Mouse (Mus musculus) embryonic facial prominence, embryonic 11.5 days (tissue): ENCODE data around the gene Sh3rf1. TPM values are rescaled to one million over a fixed set of nuclear protein-coding genes. Genes with fewer than 3 reads are reported as not detected.
A peak's percentile ranks its signal among the peaks of the same experiment; 100 is the strongest.

ENCODE experiments used
- ATAC-seq: fragments of 200-750 bp; cut with Nextera tagmentation; replicated peaks from 2 replicates; pipeline ENCODE4 v1.8.0; 2017; ENCODE audit warnings: low read depth; ENCODE audit not compliant: insufficient number of reproducible peaks, low FRiP score, low TSS enrichment
- DNase-seq: peaks from one replicate; pipeline ENCODE4 v3.0.0-alpha.2; 2015; ENCODE audit warnings: low spot score
- H3K27ac ChIP-seq: fragments of 300-500 bp; sonication (generic); replicated peaks from 2 replicates; pipeline ENCODE4 v1.5.1; 2014; ENCODE audit warnings: mild to moderate bottlenecking, low read depth, low read length, control low read depth
- H3K27me3 ChIP-seq: fragments of 300-500 bp; sonication (generic); 2 replicates; pipeline ENCODE4 v1.6.1; 2014; ENCODE audit warnings: mild to moderate bottlenecking, low read length, moderate library complexity, mixed read lengths; ENCODE audit not compliant: control insufficient read depth, insufficient read depth
- H3K36me3 ChIP-seq: fragments of 300-500 bp; sonication (generic); replicated peaks from 2 replicates; pipeline ENCODE4 v1.6.1; 2014; ENCODE audit warnings: low read depth, mild to moderate bottlenecking, low read length, moderate library complexity, mixed read lengths; ENCODE audit not compliant: control insufficient read depth, insufficient read depth
- H3K4me1 ChIP-seq: fragments of 300-500 bp; sonication (generic); 2 replicates; pipeline ENCODE4 v1.6.1; 2014; ENCODE audit warnings: low read length, mixed read lengths; ENCODE audit not compliant: control insufficient read depth, insufficient read depth
- H3K4me2 ChIP-seq: fragments of 300-500 bp; sonication (generic); 2 replicates; pipeline ENCODE4 v1.6.1; 2014; ENCODE audit warnings: low read depth, mild to moderate bottlenecking, control low read depth, low read length, moderate library complexity
- H3K4me3 ChIP-seq: fragments of 300-500 bp; sonication (generic); 2 replicates; pipeline ENCODE4 v1.5.1; 2014; ENCODE audit warnings: low read depth, low read length, control low read depth
- H3K9ac ChIP-seq: fragments of 300-500 bp; sonication (generic); replicated peaks from 2 replicates; pipeline ENCODE4 v1.6.1; 2014; ENCODE audit warnings: mild to moderate bottlenecking, control low read depth, low read length
- H3K9me3 ChIP-seq: fragments of 300-500 bp; sonication (generic); replicated peaks from 2 replicates; pipeline ENCODE4 v1.6.1; 2016; ENCODE audit warnings: mild to moderate bottlenecking, low read length, inconsistent platforms, mixed read lengths; ENCODE audit not compliant: control insufficient read depth
- WGBS: fragments of 180-500 bp; shearing (Covaris S2); extraction: QIAGEN DNeasy Blood & Tissue Kit; methylation state at CpG from one replicate; pipeline ENCODE4 v1.1.7; 2014; 5-methylcytosine and 5-hydroxymethylcytosine counted together
- polyA plus RNA-seq: library from polyadenylated mRNA; unstranded; fragments of >200 nt; fragmentation: Nextera tagmentation; extraction: Ambion mirVana; gene quantifications from 2 replicates; pipeline ENCODE4 v1.2.1, GENCODE M21; 2014

Sh3rf1 gene
- polyA plus RNA-seq, 1 experiment from 2014 or later, result 14.7 TPM

DNA sequence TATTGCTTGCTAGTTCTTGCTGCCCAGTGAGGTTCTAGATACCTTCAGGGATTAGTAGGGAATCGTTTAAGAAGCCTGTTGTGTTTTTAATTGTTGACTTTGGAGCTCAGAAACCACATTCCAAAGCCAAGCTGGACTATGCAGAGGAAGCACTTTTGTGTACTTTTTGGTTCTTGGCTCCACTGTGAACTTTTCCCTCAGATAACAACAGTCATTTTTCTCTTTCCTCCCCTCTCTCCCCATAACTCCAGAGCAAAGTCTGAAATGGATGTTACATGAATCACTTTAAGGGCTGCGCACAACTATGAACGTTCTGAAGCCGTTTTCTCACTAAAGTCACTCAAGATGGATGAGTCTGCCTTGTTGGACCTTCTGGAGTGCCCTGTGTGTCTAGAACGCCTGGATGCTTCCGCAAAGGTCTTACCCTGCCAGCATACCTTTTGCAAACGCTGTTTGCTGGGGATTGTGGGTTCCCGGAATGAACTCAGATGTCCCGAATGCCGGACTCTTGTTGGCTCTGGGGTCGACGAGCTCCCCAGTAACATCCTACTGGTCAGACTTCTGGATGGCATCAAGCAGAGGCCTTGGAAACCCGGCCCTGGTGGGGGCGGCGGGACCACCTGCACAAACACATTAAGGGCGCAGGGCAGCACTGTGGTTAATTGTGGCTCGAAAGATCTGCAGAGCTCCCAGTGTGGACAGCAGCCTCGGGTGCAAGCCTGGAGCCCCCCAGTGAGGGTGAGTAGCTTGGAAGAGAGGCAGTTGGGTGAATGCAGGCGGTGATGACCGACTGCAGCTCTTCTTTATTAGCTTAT lies 2.1 kb downstream of the Sh3rf1 start:
- H3K27ac ChIP-seq, result no peak overlapping the region
- ATAC-seq (no peak), DNase-seq (no peak)
- H3K4me3 ChIP-seq, result peak overlapping the region; percentile 87
- no peaks in the 10 kb centered on the region for H3K4me1 ChIP-seq
- 31% methylated on average over 20 of the region's 20 CpGs for WGBS
- peak overlapping the region; percentile 91 for H3K4me2 ChIP-seq
- H3K36me3 ChIP-seq, result no peaks in the 10 kb centered on the region
- H3K27me3 ChIP-seq, result no peaks in the 10 kb centered on the region
- H3K9ac ChIP-seq, result peak overlapping the region; percentile 85; the same call in 1 of the 2 replicates
- no peaks in the 10 kb centered on the region for H3K9me3 ChIP-seq

DNA sequence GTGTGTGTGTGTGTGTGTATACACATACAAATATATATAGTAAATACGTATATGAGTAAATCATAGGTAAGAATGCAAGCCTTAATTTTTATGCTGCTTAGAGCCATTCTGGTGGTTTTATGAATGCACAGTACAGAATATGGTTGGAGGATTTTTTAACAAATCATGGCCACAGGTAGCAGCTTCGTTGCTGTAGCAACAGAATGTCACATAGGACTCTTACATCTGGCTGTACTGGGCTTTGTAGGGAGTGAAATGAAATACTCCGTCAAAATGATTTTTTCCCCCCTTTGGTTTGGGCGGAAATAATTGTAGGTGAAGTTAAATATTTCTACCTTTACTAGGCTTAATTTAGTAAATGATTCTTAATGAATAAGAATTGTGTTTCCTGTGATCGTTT lies 3.0 kb downstream of the Sh3rf1 start:
- Histone ChIP-seq H3K4me1 (no peaks in the 10 kb centered on the region), H3K4me2 (no peak overlapping the region)

DNA sequence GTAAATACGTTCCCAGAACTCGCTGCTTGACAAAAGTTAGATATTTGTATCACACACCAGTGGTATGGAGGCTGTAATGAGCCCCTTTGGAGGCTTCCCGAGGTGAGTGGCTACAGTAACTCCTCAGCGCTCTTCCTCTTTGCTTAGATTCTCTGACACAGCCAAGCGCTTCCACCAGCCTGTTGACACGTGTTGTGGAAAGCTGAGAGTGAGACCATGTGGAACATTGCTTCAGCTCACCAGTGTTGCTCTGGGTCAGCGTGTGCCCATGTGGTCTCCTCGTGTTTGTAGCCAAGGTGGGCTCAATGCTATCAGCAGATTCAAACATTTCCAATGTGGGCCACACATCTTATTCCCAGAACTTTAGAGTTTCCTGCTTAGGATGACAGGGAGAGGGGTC lies 5.0 kb downstream of the Sh3rf1 start:
- ATAC-seq (no peak), DNase-seq (no peak)
- 64% methylated on average over 8 of the region's 8 CpGs for WGBS
- no peak overlapping the region for H3K4me2 ChIP-seq
- no peak overlapping the region for H3K4me3 ChIP-seq
- no peaks in the 10 kb centered on the region for H3K36me3 ChIP-seq
- H3K27me3 ChIP-seq, result no peaks in the 10 kb centered on the region
- no peaks in the 10 kb centered on the region for H3K4me1 ChIP-seq
- H3K27ac ChIP-seq, result no peak overlapping the region
- H3K9ac ChIP-seq, result no peak overlapping the region
- H3K9me3 ChIP-seq, result no peaks in the 10 kb centered on the region

More for the DNA sequence above, 3.0 kb downstream of the Sh3rf1 start:
- no peaks in the 10 kb centered on the region for H3K36me3 ChIP-seq
- H3K4me3 ChIP-seq, result no peak overlapping the region
- no peak overlapping the region for H3K27ac ChIP-seq
- no peak for ATAC-seq
- no peaks in the 10 kb centered on the region for H3K9me3 ChIP-seq
- no peaks in the 10 kb centered on the region for H3K27me3 ChIP-seq
- 61% methylated on average over 5 of the region's 5 CpGs for WGBS
- DNase-seq, result no peak
- H3K9ac ChIP-seq, result no peak overlapping the region

DNA sequence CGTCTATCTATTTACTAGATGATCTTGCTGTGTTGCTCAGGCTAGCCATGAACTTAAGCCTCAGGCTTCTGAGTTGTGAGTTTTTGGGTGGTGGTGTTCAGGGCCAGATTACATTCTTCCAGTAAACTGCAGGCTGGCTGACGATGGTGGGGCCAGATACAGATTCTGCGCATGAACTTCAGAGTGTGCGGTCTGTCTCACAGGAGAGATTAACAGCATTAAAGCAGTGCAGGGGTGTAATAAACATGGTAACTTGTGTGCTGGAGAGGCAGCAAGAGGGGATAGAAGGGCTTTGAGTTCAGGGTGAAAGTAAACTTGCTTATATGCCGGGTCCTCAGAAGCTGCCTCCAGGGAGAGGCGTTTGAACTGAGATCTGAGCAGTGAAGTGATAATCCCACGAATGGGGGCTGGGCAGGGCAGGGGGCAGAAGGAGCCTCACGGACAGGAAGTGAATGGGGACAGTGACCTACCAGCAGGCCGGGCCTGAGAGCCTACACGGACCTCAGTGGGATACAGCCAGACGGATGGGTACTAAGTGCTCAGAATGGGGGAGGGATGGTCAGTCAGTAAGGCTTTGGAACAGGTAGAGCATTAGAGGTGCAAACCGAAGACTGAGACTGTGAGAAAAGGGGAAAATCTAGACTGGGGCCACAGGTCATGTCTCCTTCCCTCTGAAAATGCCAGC lies 6.0 kb downstream of the Sh3rf1 start:
- no peak overlapping the region for H3K27ac ChIP-seq
- H3K4me3 ChIP-seq, result no peak overlapping the region
- 51% methylated on average over 12 of the region's 12 CpGs for WGBS
- no peak overlapping the region; the same call in 1 of the 2 replicates for H3K9ac ChIP-seq
- H3K36me3 ChIP-seq, result no peaks in the 10 kb centered on the region
- H3K4me1 ChIP-seq, result no peaks in the 10 kb centered on the region
- H3K9me3 ChIP-seq, result no peaks in the 10 kb centered on the region
- peak; percentile 26; the same call in 1 of the 2 replicates for ATAC-seq
- no peaks in the 10 kb centered on the region for H3K27me3 ChIP-seq
- H3K4me2 ChIP-seq, result no peak overlapping the region
- no peak for DNase-seq

DNA sequence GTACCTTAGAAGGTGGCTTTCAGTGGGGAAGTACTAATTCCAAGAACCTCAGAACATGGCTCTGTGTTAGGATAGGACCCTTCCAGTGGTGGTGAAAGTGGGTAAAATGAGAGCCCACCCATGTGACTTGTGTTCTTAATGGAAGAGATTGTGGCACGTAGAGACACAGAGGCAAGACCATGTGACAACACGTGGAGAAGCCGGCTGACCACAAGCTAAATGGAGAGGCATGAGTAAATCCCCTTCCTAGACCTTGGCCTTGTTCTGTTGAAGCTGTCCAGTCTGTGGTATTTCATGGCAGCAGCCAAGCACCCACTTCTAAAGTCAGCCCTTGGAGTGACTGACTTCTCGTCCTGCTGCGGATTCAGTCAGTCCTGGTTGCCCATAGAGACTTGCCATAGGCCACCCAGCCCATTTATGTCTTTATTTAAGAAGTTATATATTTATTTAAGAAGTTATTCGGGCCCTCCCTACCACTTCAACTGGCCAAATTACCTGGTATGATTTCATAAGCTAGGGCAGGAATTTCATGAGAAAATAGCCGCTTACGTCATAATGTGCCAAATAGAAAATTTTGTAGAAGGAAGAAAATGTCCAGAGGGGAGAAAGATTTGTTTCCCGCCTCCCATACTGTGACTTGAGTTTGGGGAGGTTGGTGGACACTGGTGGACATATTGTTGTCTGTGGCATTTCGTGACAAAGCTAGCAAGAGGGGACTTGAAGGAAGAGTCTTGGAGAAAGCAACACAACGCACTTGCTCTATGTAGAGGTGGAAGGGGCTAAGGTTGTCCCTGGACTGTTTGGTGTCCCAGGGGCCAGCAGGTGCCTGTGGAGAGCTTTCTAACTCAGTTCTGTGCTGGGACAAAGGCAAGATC lies 7.4 kb downstream of the Sh3rf1 start:
- Histone ChIP-seq H3K27ac (no peak overlapping the region), H3K4me2 (no peak overlapping the region), H3K9me3 (no peaks in the 10 kb centered on the region), H3K27me3 (no peaks in the 10 kb centered on the region), H3K4me3 (no peak overlapping the region), H3K9ac (no peak overlapping the region), H3K4me1 (no peaks in the 10 kb centered on the region; the same call in 1 of the 2 replicates), H3K36me3 (no peaks in the 10 kb centered on the region)
- no peak for DNase-seq
- no peak for ATAC-seq
- 94% methylated on average over 11 of the region's 11 CpGs for WGBS

DNA sequence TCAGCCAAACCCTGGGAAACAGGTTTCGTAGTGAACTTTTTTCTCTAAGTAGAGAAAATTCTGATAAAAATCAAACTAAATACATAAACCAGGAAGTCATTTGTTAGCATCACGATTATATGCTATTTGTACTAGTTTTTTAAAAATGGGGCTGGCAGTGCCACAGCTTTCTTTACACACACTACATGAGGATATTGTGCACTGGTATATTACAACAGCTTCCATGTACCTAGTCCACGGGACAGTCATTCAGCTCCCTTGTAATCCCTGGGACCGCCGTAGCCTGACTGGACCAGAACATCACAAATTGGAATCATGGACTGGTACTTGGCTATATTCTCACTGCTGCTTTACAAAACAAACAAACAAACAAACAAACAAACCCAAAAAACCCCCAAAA lies 11.8 kb downstream of the Sh3rf1 start:
- Histone ChIP-seq H3K4me3 (no peak overlapping the region), H3K27ac (no peak overlapping the region), H3K4me1 (no peaks in the 10 kb centered on the region; the same call in 1 of the 2 replicates), H3K4me2 (no peak overlapping the region), H3K27me3 (no peaks in the 10 kb centered on the region), H3K9me3 (no peaks in the 10 kb centered on the region), H3K36me3 (no peaks in the 10 kb centered on the region), H3K9ac (no peak overlapping the region)
- WGBS, result 82% methylated on average over 5 of the region's 5 CpGs
- DNase-seq (no peak), ATAC-seq (no peak)

DNA sequence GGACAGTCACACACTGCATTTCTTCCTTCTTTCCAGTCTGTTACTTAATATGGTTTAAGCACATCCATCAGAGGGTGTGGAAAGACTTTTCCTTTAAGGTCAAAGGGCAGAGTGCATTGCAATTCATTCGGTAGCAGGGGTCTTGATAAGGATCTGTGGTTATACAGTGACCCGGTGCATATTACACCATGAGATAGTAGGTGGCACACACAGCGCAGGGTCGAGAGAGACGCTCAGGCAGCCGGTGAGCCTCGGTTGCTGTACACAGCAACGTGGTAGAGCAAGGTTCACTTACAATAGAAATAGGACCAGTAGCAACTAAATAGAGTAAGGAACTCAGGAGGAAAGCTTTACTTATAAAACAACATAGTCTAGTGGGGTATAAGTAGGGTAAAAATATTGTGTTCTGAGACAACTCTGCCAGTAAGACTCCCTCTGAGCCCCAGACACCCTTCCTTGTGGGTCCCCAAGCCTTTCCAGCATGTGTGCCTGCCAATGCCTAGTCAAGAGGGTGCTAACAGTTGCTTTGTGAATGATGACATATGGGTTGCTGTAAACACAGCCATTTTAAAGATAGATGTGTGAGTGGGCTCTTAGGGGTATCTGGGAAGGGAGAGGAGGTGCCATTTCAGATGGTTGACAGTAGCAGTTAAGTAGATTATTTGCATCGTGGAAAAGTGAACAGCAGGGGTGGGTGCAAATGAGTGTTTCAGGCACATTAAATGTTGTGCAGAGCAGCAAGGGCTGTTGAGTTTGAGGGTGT lies 13.0 kb downstream of the Sh3rf1 start:
- no peak for DNase-seq
- H3K4me2 ChIP-seq, result no peak overlapping the region
- 61% methylated on average over 9 of the region's 9 CpGs for WGBS
- H3K4me3 ChIP-seq, result no peak overlapping the region
- H3K9ac ChIP-seq, result no peak overlapping the region
- H3K27ac ChIP-seq, result no peak overlapping the region
- H3K4me1 ChIP-seq, result no peaks in the 10 kb centered on the region; the same call in 1 of the 2 replicates
- H3K27me3 ChIP-seq, result no peaks in the 10 kb centered on the region
- ATAC-seq, result no peak
- no peaks in the 10 kb centered on the region for H3K9me3 ChIP-seq
- no peaks in the 10 kb centered on the region for H3K36me3 ChIP-seq
